Comparison of ENCODE assay signal across 13 mouse cellular contexts in genomic region chr8:64674951-64675585, GRCm38 (mm10). TPM values are rescaled to one million over a fixed set of nuclear protein-coding genes. Genes with fewer than 3 reads are reported as not detected.
A peak's percentile ranks its signal among the peaks of the same experiment; 100 is the strongest.
DNase-seq lines count a peak whose midpoint lies in the region; ATAC-seq lines count a peak whose summit lies in the region.
"Had no signal": no experiment of that assay in that cellular context is flagged by ENCODE, and none has a peak within 500 bp of the region (broad histone marks: within the 10 kb centered on the region; RNA-seq: fewer than 3 reads in every experiment).

No protein-coding gene starts in this region.

- no peaks in the 10 kb centered on the region for H3K36me3 ChIP-seq in heart, embryonic 12.5 days
- no peaks in the 10 kb centered on the region for H3K36me3 ChIP-seq in limb, embryonic 13.5 days
- no peaks in the 10 kb centered on the region for H3K36me3 ChIP-seq in limb, embryonic 10.5 days
- no peaks in the 10 kb centered on the region for H3K36me3 ChIP-seq in embryonic facial prominence, embryonic 14.5 days (ENCODE audit: control insufficient read depth, insufficient read depth, low read length)
- H3K36me3 ChIP-seq in limb, embryonic 15.5 days: no peaks in the 10 kb centered on the region

- ATAC-seq in heart, embryonic 12.5 days (ENCODE audit: insufficient number of reproducible peaks, low FRiP score): peak; percentile 82
- no peak for ATAC-seq in limb, embryonic 13.5 days (ENCODE audit: low FRiP score, low read depth)
- ATAC-seq in embryonic facial prominence, embryonic 14.5 days (ENCODE audit: low read depth): peak; percentile 60; the same call in 1 of the 2 replicates
- ATAC-seq in limb, embryonic 15.5 days (ENCODE audit: insufficient number of reproducible peaks, low FRiP score, low TSS enrichment, low read depth): no peak

- H3K9me3 ChIP-seq in heart, embryonic 12.5 days (replicated peaks): no peaks in the 10 kb centered on the region
- 0 out of 2 replicates have a peak, but pooled peaks cover 5% of the 10 kb centered on the region for H3K9me3 ChIP-seq in limb, embryonic 13.5 days
- H3K9me3 ChIP-seq in limb, embryonic 10.5 days (replicated peaks): no peaks in the 10 kb centered on the region
- 0 out of 2 replicates have a peak, but pooled peaks cover 6% of the 10 kb centered on the region for H3K9me3 ChIP-seq in embryonic facial prominence, embryonic 14.5 days (ENCODE audit: control insufficient read depth, low read length)
- H3K9me3 ChIP-seq in limb, embryonic 15.5 days: no peaks in the 10 kb centered on the region

- 45% methylated on average over 8 of the region's 8 CpGs for WGBS in heart, embryonic 12.5 days
- WGBS in limb, embryonic 13.5 days: 64% methylated on average over 8 of the region's 8 CpGs
- 86% methylated on average over 8 of the region's 8 CpGs for WGBS in limb, embryonic 10.5 days
- WGBS in embryonic facial prominence, embryonic 14.5 days: 54% methylated on average over 8 of the region's 8 CpGs
- WGBS in limb, embryonic 15.5 days: 49% methylated on average over 8 of the region's 8 CpGs

- no peaks in the 10 kb centered on the region for H3K27me3 ChIP-seq in heart, embryonic 12.5 days (replicated peaks)
- H3K27me3 ChIP-seq in limb, embryonic 13.5 days: no peaks in the 10 kb centered on the region
- H3K27me3 ChIP-seq in limb, embryonic 10.5 days (ENCODE audit: low read depth, poor library complexity, severe bottlenecking): no peaks in the 10 kb centered on the region
- no peaks in the 10 kb centered on the region for H3K27me3 ChIP-seq in embryonic facial prominence, embryonic 14.5 days (replicated peaks; ENCODE audit: control insufficient read depth, insufficient read depth, low read length)
- no peaks in the 10 kb centered on the region for H3K27me3 ChIP-seq in limb, embryonic 15.5 days
- H3K27me3 ChIP-seq: CH12.LX; megakaryocyte, embryonic 14.5 days had no signal

- H3K4me2 ChIP-seq in heart, embryonic 12.5 days: no peak overlapping the region
- no peak overlapping the region for H3K4me2 ChIP-seq in limb, embryonic 13.5 days (replicated peaks)
- peak overlapping the region; percentile 25; the same call in 1 of the 2 replicates for H3K4me2 ChIP-seq in embryonic facial prominence, embryonic 14.5 days (ENCODE audit: low read depth, low read length)
- no peak overlapping the region for H3K4me2 ChIP-seq in limb, embryonic 15.5 days

- DNase-seq in heart, postnatal 14 days: no peak
- no peak for DNase-seq in limb, embryonic 10.5 days (ENCODE audit: low spot score)
- DNase-seq in embryonic facial prominence, embryonic 14.5 days (ENCODE audit: low spot score): peak; percentile 59
- no peak for DNase-seq in urinary bladder, adult 18-20 months (ENCODE audit: low spot score in 2 of 2)
- DNase-seq in gastrocnemius, postnatal 14 days: no peak
- DNase-seq: adrenal gland, adult 8-10 months had no signal

- H3K4me3 ChIP-seq in heart, embryonic 12.5 days: no peak overlapping the region
- H3K4me3 ChIP-seq in limb, embryonic 13.5 days: no peak overlapping the region
- no peak overlapping the region for H3K4me3 ChIP-seq in limb, embryonic 10.5 days
- no peak overlapping the region for H3K4me3 ChIP-seq in embryonic facial prominence, embryonic 14.5 days (ENCODE audit: low read depth, low read length)
- H3K4me3 ChIP-seq in limb, embryonic 15.5 days: no peak overlapping the region
- H3K4me3 ChIP-seq: megakaryocyte, embryonic 14.5 days had no signal

- no peak overlapping the region for H3K9ac ChIP-seq in heart, embryonic 12.5 days
- H3K9ac ChIP-seq in limb, embryonic 13.5 days: no peak overlapping the region
- no peak overlapping the region for H3K9ac ChIP-seq in embryonic facial prominence, embryonic 14.5 days (ENCODE audit: low read depth, low read length)
- H3K9ac ChIP-seq in limb, embryonic 15.5 days: no peak overlapping the region
- H3K9ac ChIP-seq: liver, embryonic 14.5 days had no signal

- no peak overlapping the region for H3K27ac ChIP-seq in heart, embryonic 12.5 days (ENCODE audit: poor library complexity, severe bottlenecking)
- H3K27ac ChIP-seq in limb, embryonic 13.5 days: peak overlapping the region; percentile 52; the same call in 1 of the 2 replicates
- H3K27ac ChIP-seq in limb, embryonic 10.5 days: no peak overlapping the region
- 0 out of 2 replicates have a peak overlapping the region, but pooled peaks have one; percentile 2 for H3K27ac ChIP-seq in embryonic facial prominence, embryonic 14.5 days (replicated peaks; ENCODE audit: low read depth, low read length)
- H3K27ac ChIP-seq in limb, embryonic 15.5 days: peak overlapping the region; percentile 24; the same call in 1 of the 2 replicates
- H3K27ac ChIP-seq: liver, embryonic 14.5 days had no signal

- H3K4me1 ChIP-seq in heart, embryonic 12.5 days (replicated peaks): peaks cover 13% of the 10 kb centered on the region
- 0 out of 2 replicates have a peak, but pooled peaks cover 4% of the 10 kb centered on the region for H3K4me1 ChIP-seq in limb, embryonic 13.5 days
- H3K4me1 ChIP-seq in limb, embryonic 10.5 days: peaks cover 4% of the 10 kb centered on the region; the same call in 1 of the 2 replicates
- H3K4me1 ChIP-seq in embryonic facial prominence, embryonic 14.5 days (ENCODE audit: control insufficient read depth, insufficient read depth, low read length): no peaks in the 10 kb centered on the region
- H3K4me1 ChIP-seq in limb, embryonic 15.5 days: peaks cover 4% of the 10 kb centered on the region; the same call in 1 of the 2 replicates
- H3K4me1 ChIP-seq: megakaryocyte, embryonic 14.5 days had no signal

- intact Hi-C loops in heart, postnatal 14 days (cut with DNase I): no loop called here
- intact Hi-C loops in gastrocnemius, postnatal 14 days (cut with DNase I; ENCODE audit: low total_unique reads): no loop called here

RNA-seq across cellular contexts. Expression of gene Cpe, which starts 17.8 kb away (rescaled TPM):
- polyA plus RNA-seq in heart, embryonic 12.5 days (2016; fragmentation: Nextera tagmentation; extraction: Ambion mirVana): 194 and 198 TPM in 2 replicates
- 100 to 1,000 TPM; 283 to 292 TPM for total RNA-seq in heart, postnatal 14 days (2021)
- 245 and 250 TPM in 2 replicates for polyA plus RNA-seq in limb, embryonic 13.5 days (2015; fragmentation: Nextera tagmentation; extraction: Ambion mirVana)
- 53.3 and 76.0 TPM in 2 replicates for polyA plus RNA-seq in limb, embryonic 10.5 days (2016; fragmentation: Nextera tagmentation; extraction: Ambion mirVana)
- 204 and 228 TPM in 2 replicates for polyA plus RNA-seq in embryonic facial prominence, embryonic 14.5 days (2014; fragmentation: Nextera tagmentation; extraction: Ambion mirVana)
- polyA plus RNA-seq in limb, embryonic 15.5 days (2015; fragmentation: Nextera tagmentation; extraction: Ambion mirVana): 169 and 170 TPM in 2 replicates
- total RNA-seq in gastrocnemius, postnatal 14 days (2021): 100 to 1,000 TPM; 139 to 156 TPM
- total RNA-seq: hematopoietic stem cell, adult 5-6 weeks had no signal

RNA-seq across cellular contexts. Expression of gene Msmo1, which starts 58.5 kb away (rescaled TPM):
- 64.6 and 65.9 TPM in 2 replicates for polyA plus RNA-seq in heart, embryonic 12.5 days (2016; fragmentation: Nextera tagmentation; extraction: Ambion mirVana)
- 1 to 10 TPM; 7.7 to 8.8 TPM for total RNA-seq in heart, postnatal 14 days (2021)
- 80.1 and 83.5 TPM in 2 replicates for polyA plus RNA-seq in limb, embryonic 13.5 days (2015; fragmentation: Nextera tagmentation; extraction: Ambion mirVana)
- 141 and 150 TPM in 2 replicates for polyA plus RNA-seq in limb, embryonic 10.5 days (2016; fragmentation: Nextera tagmentation; extraction: Ambion mirVana)
- 80.8 and 92.2 TPM in 2 replicates for polyA plus RNA-seq in embryonic facial prominence, embryonic 14.5 days (2014; fragmentation: Nextera tagmentation; extraction: Ambion mirVana)
- 92.7 and 95.2 TPM in 2 replicates for polyA plus RNA-seq in limb, embryonic 15.5 days (2015; fragmentation: Nextera tagmentation; extraction: Ambion mirVana)
- 1 to 10 TPM; 2.7 to 7.0 TPM for total RNA-seq in gastrocnemius, postnatal 14 days (2021)

Comparison
In these comparisons a context has a peak if more than half of its experiments do, and no peak if none do; other contexts are left out.
1. H3K27ac ChIP-seq: peak in limb, embryonic 13.5 days (single experiment), embryonic facial prominence, embryonic 14.5 days (single experiment) and limb, embryonic 15.5 days (single experiment); none in heart, embryonic 12.5 days (single experiment) and limb, embryonic 10.5 days (single experiment).
2. ATAC-seq: peak in heart, embryonic 12.5 days (single experiment) and embryonic facial prominence, embryonic 14.5 days (single experiment); none in limb, embryonic 13.5 days (single experiment) and limb, embryonic 15.5 days (single experiment).